Mouse (Mus musculus) kidney, postnatal 0 days (tissue): Measurements from ENCODE around the gene Tmub1. TPM values are rescaled to one million over a fixed set of nuclear protein-coding genes. Genes with fewer than 3 reads are reported as not detected.

ENCODE experiments used
- ATAC-seq: fragments of 200-750 bp; cut with Nextera tagmentation; replicated peaks from 2 replicates; pipeline ENCODE4 v1.8.0; 2017; ENCODE audit warnings: low read depth, moderate number of reproducible peaks, moderate TSS enrichment, moderate library complexity; ENCODE audit not compliant: low FRiP score
- DNase-seq: peaks from one replicate; pipeline ENCODE4 v3.0.0-alpha.2; 2016; ENCODE audit warnings: low spot score
- H3K27ac ChIP-seq: fragments of 300-500 bp; sonication (generic); 2 replicates; pipeline ENCODE4 v1.5.1; 2014; ENCODE audit warnings: mild to moderate bottlenecking
- H3K27me3 ChIP-seq: fragments of 300-500 bp; sonication (generic); 2 replicates; pipeline ENCODE4 v1.6.1; 2014; ENCODE audit warnings: low read length, mixed read lengths; ENCODE audit not compliant: insufficient read depth
- H3K36me3 ChIP-seq: fragments of 300-500 bp; sonication (generic); 2 replicates; pipeline ENCODE4 v1.6.1; 2014; ENCODE audit warnings: low read length, mixed read lengths; ENCODE audit not compliant: insufficient read depth
- H3K4me1 ChIP-seq: fragments of 300-500 bp; sonication (generic); replicated peaks from 2 replicates; pipeline ENCODE4 v1.6.1; 2014; ENCODE audit warnings: antibody characterized with exemption, low read length, mixed read lengths; ENCODE audit not compliant: insufficient read depth
- H3K4me2 ChIP-seq: fragments of 300-500 bp; sonication (generic); 2 replicates; pipeline ENCODE4 v1.6.1; 2014; ENCODE audit warnings: mild to moderate bottlenecking, low read length, moderate library complexity, mixed read lengths
- H3K4me3 ChIP-seq: fragments of 300-500 bp; sonication (generic); replicated peaks from 2 replicates; pipeline ENCODE4 v1.5.1; 2014; ENCODE audit warnings: low read depth, low read length
- H3K9ac ChIP-seq: fragments of 300-500 bp; sonication (generic); 2 replicates; pipeline ENCODE4 v1.6.1; 2014; ENCODE audit warnings: low read depth, low read length
- H3K9me3 ChIP-seq: fragments of 300-500 bp; sonication (generic); replicated peaks from 2 replicates; pipeline ENCODE4 v1.6.1; 2016; ENCODE audit warnings: low read length, inconsistent platforms, mixed read lengths
- CTCF ChIP-seq: IDR thresholded peaks from 2 replicates; pipeline ENCODE4 v1.5.1; 2016; ENCODE audit warnings: antibody characterized with exemption, low read depth, mild to moderate bottlenecking, moderate library complexity
- WGBS: fragments of 180-500 bp; shearing (Covaris S2); extraction: QIAGEN DNeasy Blood & Tissue Kit; methylation state at CpG from one replicate; pipeline ENCODE4 v1.1.7; 2014; 5-methylcytosine and 5-hydroxymethylcytosine counted together
- polyA plus RNA-seq: library from polyadenylated mRNA; unstranded; fragments of >200 nt; fragmentation: Nextera tagmentation; extraction: Ambion mirVana; gene quantifications from 2 replicates; pipeline ENCODE4 v1.2.1, GENCODE M21; 2015

Tmub1 gene
- polyA plus RNA-seq, 1 experiment from 2014 or later, result 28.0 TPM

DNA sequence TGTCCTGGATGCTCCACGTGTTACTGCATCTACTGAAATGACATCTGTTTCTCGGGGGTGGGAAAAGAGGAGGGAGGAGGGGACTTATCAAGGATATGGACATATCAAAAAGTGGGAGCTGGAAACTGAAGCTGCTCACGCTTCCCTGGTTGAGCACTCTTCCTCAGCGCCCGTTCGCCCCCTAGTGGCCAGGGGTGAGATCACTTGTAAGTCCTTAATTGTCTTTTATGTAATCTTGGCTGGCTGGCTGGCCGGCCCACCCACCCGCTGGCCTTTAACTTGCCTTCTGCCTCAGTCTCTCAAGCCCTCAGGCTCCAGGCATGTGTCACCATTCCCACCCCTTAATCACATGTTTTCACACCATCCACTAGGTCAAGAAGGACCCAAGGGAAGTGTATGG lies 38.4 kb upstream of the Tmub1 start:
- H3K4me1 ChIP-seq, result peaks cover 8% of the 10 kb centered on the region; the same call in 1 of the 2 replicates
- ATAC-seq (no peak), DNase-seq (peak; percentile 90)
- 1% methylated on average over 8 of the region's 8 CpGs for WGBS
- no peak overlapping the region for H3K27ac ChIP-seq
- no peaks in the 10 kb centered on the region for H3K9me3 ChIP-seq
- no peak overlapping the region for H3K9ac ChIP-seq
- no peaks in the 10 kb centered on the region for H3K27me3 ChIP-seq
- no peak overlapping the region for H3K4me2 ChIP-seq
- no peak overlapping the region for H3K4me3 ChIP-seq
- peak; percentile 95 for TF ChIP-seq CTCF
- H3K36me3 ChIP-seq, result peaks cover 40% of the 10 kb centered on the region

DNA sequence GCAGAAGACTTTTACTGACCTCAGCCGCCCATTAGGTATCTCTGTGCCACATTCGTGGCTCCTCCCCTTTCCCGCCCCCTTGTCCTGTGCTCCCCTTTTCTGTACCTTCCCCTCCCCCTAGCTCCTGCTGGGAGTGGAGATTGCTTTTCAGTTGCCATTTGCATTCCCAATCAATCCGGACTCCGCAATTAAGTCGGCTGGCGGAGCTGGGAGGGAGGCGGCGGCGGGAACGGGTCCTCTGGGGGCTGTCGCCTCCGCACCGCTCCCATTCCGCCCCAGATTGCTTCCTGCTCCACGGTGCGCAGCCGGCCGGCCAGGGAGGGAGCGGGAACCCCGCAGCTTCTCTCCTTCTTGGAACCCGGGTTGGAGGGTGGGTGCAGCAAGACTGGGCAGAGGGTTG lies 37.3 kb upstream of the Tmub1 start:
- 33% methylated on average over 22 of the region's 22 CpGs for WGBS

DNA sequence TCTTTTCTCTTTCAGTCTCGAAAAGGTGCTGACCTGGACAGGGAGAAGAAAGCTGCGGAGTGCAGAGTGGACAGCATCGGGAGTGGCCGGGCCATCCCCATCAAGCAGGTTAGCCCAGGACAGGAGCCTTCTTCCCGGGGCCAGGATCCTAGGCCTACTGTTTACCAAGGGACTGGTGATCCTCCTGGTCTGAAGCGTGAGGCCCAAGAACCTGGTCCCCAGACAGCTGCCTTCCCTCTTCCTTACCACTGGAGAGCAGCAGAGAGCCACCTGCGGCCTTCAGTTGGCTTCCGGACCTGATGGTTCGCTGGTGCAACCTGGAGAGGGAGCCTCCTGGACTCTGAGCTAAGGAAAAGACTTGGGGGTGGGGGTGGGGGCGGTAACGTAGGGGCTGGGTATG lies 35.7 kb upstream of the Tmub1 start:
- H3K9me3 ChIP-seq, result no peaks in the 10 kb centered on the region
- H3K27me3 ChIP-seq, result no peaks in the 10 kb centered on the region
- TF ChIP-seq CTCF, result peak; percentile 90
- no peak overlapping the region for H3K4me2 ChIP-seq
- H3K4me3 ChIP-seq, result no peak overlapping the region
- WGBS, result 32% methylated on average over 11 of the region's 11 CpGs
- peak overlapping the region; percentile 67 for H3K27ac ChIP-seq
- no peak overlapping the region for H3K9ac ChIP-seq
- H3K36me3 ChIP-seq, result peaks cover 46% of the 10 kb centered on the region
- ATAC-seq, result peak; percentile 30
- peak; percentile 84 for DNase-seq
- H3K4me1 ChIP-seq, result peaks cover 8% of the 10 kb centered on the region; the same call in 1 of the 2 replicates

More for the DNA sequence above, 37.3 kb upstream of the Tmub1 start:
- H3K36me3 ChIP-seq, result peaks cover 45% of the 10 kb centered on the region
- no peaks in the 10 kb centered on the region for H3K27me3 ChIP-seq
- no peak for DNase-seq
- no peak overlapping the region for H3K27ac ChIP-seq
- H3K4me2 ChIP-seq, result peak overlapping the region; percentile 46
- H3K4me3 ChIP-seq, result peak overlapping the region; percentile 14; the same call in 1 of the 2 replicates
- no peak for ATAC-seq
- H3K4me1 ChIP-seq, result peaks cover 8% of the 10 kb centered on the region; the same call in 1 of the 2 replicates
- H3K9me3 ChIP-seq, result no peaks in the 10 kb centered on the region
- H3K9ac ChIP-seq, result peak overlapping the region; percentile 31; the same call in 1 of the 2 replicates
- TF ChIP-seq CTCF, result no peak

DNA sequence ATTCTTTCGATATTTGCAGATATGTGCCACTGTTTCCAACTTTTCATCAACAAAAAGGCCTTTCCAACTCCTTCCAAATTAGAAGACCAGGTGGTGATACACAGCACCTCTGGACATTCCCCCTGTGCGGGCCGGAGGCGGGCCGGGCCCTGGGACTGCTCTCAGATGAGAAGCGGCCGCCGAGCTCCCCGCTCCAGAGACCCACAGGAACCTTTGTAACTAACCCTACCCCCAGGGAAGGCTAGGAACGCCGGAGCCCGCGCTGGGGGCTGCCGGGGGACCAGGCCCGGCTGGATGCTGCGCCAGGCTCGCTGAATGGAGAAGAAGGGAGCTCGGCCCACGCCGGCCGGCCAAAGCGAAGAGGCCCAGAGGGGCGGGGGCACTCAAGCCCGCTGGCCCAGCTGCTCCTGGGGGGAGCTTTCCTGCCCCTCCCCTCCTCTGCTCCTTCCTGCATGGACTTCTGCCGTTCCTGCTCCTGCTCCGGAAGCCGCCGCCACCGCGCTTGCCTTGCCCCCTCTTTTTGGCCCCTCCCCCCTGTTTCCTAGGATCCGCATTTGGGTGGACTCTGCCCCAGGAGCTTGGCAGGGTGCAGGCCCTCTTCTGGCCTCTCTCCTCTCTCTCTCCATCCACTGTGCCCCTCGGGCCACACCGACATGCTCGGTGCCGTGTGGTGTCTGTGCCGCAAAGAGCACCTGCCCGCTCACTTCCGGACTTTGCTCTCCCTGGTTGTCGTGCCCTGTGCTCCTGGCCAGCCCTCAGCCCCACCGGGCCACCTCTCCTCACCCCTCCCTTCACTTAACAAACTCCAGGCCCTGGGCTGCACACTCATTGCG lies 34.8 kb upstream of the Tmub1 start:
- DNase-seq (peak; percentile 52), ATAC-seq (peak; percentile 86)
- no peak for TF ChIP-seq CTCF
- Histone ChIP-seq H3K9ac (no peak overlapping the region), H3K27ac (peak overlapping the region; percentile 70), H3K9me3 (no peaks in the 10 kb centered on the region), H3K4me3 (no peak overlapping the region), H3K4me1 (peaks cover 8% of the 10 kb centered on the region; the same call in 1 of the 2 replicates), H3K27me3 (no peaks in the 10 kb centered on the region), H3K4me2 (peak overlapping the region; percentile 36), H3K36me3 (peaks cover 42% of the 10 kb centered on the region)
- WGBS, result 50% methylated on average over 41 of the region's 41 CpGs

DNA sequence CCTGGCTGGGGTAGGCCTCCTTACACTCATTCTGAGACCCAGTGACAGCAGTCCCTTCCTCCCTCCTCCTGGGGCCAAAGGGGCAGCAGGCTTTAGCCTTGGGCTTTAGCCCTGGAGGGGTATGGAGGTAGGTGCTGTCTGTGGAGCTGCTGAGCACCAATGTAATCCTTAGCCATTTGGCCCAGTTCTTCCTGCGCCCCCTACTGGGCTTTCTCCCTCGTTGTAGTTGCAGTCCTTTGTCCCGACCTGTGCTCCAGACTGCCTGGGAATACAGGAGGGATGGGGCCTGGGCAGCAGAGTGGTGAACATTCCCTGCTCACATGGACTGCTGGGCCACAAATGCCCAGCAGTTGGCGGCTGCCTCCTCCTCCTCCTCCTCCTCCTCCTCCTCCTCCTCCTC lies 34.0 kb upstream of the Tmub1 start:
- Histone ChIP-seq H3K27ac (no peak overlapping the region), H3K9me3 (no peaks in the 10 kb centered on the region), H3K4me2 (no peak overlapping the region), H3K36me3 (peaks cover 47% of the 10 kb centered on the region), H3K27me3 (no peaks in the 10 kb centered on the region), H3K9ac (no peak overlapping the region), H3K4me1 (peaks cover 8% of the 10 kb centered on the region; the same call in 1 of the 2 replicates), H3K4me3 (no peak overlapping the region)
- 5% methylated on average over 4 of the region's 4 CpGs for WGBS
- peak; percentile 76 for TF ChIP-seq CTCF
- peak; percentile 38 for ATAC-seq
- DNase-seq, result peak; percentile 84

DNA sequence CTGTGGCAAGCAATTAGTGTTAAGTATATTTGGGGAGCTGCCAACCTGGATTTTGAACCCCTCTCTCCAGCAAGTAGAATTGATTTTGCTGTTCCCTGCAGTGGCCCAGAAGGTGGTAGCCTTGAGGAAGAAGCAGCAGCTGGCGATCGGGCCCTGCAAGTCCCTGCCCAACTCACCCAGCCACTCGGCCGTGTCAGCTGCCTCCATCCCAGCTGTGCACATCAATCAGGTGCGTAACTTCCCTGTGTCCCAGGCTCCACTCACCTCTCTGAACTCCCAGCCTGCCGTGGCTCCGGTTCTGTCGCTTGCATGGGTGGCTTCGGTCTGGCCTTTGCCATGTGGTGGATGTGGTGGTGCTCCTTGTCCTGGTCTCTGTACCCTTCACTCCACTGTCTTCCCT lies 30.3 kb upstream of the Tmub1 start:
- H3K9me3 ChIP-seq, result no peaks in the 10 kb centered on the region
- peaks cover 22% of the 10 kb centered on the region; the same call in 1 of the 2 replicates for H3K4me1 ChIP-seq
- no peak overlapping the region for H3K9ac ChIP-seq
- 0 out of 2 replicates have a peak, but pooled peaks cover 5% of the 10 kb centered on the region for H3K27me3 ChIP-seq
- DNase-seq (no peak), ATAC-seq (no peak)
- no peak overlapping the region for H3K27ac ChIP-seq
- no peak for TF ChIP-seq CTCF
- WGBS, result 69% methylated on average over 9 of the region's 9 CpGs
- no peak overlapping the region for H3K4me3 ChIP-seq
- no peak overlapping the region for H3K4me2 ChIP-seq
- peaks cover 41% of the 10 kb centered on the region for H3K36me3 ChIP-seq
